Mouse (Mus musculus) limb, embryonic 12.5 days (tissue): ENCODE measurements around the gene Hoga1. TPM values are rescaled to one million over a fixed set of nuclear protein-coding genes. Genes with fewer than 3 reads are reported as not detected.

ENCODE experiments used
- ATAC-seq: fragments of 200-750 bp; cut with Nextera tagmentation; 2 replicates; pipeline ENCODE4 v1.8.0; 2017; ENCODE audit warnings: low read depth, moderate TSS enrichment; ENCODE audit not compliant: insufficient number of reproducible peaks, insufficient read depth, low FRiP score, low TSS enrichment
- H3K27ac ChIP-seq: fragments of 300-500 bp; sonication (generic); 2 replicates; pipeline ENCODE4 v1.5.1; 2016; ENCODE audit warnings: mild to moderate bottlenecking, moderate library complexity
- H3K27me3 ChIP-seq: fragments of 300-500 bp; sonication (generic); 2 replicates; pipeline ENCODE4 v1.6.1; 2016; ENCODE audit warnings: mild to moderate bottlenecking, moderate library complexity
- H3K36me3 ChIP-seq: fragments of 300-500 bp; sonication (generic); 2 replicates; pipeline ENCODE4 v1.6.1; 2016; ENCODE audit warnings: mild to moderate bottlenecking, moderate library complexity
- H3K4me1 ChIP-seq: fragments of 300-500 bp; sonication (generic); replicated peaks from 2 replicates; pipeline ENCODE4 v1.6.1; 2016
- H3K4me2 ChIP-seq: fragments of 300-500 bp; sonication (generic); 2 replicates; pipeline ENCODE4 v1.6.1; 2016; ENCODE audit warnings: mild to moderate bottlenecking, moderate library complexity
- H3K4me3 ChIP-seq: fragments of 300-500 bp; sonication (generic); replicated peaks from 2 replicates; pipeline ENCODE4 v1.5.1; 2016; ENCODE audit warnings: mild to moderate bottlenecking
- H3K9ac ChIP-seq: fragments of 300-500 bp; sonication (generic); replicated peaks from 2 replicates; pipeline ENCODE4 v1.6.1; 2016; ENCODE audit warnings: mild to moderate bottlenecking, moderate library complexity
- H3K9me3 ChIP-seq: fragments of 300-500 bp; sonication (generic); 2 replicates; pipeline ENCODE4 v1.6.1; 2016; ENCODE audit warnings: mild to moderate bottlenecking, moderate library complexity
- WGBS: fragments of 180-500 bp; shearing (Covaris S2); methylation state at CpG from one replicate; pipeline ENCODE4 v1.1.7; 2016; 5-methylcytosine and 5-hydroxymethylcytosine counted together
- polyA plus RNA-seq: library from polyadenylated mRNA; unstranded; fragments of >200 nt; fragmentation: Nextera tagmentation; extraction: Ambion mirVana; gene quantifications from 2 replicates; pipeline ENCODE4 v1.2.1, GENCODE M21; 2016

Gene Hoga1
- 1.5 and 1.9 TPM in 2 replicates for polyA plus RNA-seq

DNA sequence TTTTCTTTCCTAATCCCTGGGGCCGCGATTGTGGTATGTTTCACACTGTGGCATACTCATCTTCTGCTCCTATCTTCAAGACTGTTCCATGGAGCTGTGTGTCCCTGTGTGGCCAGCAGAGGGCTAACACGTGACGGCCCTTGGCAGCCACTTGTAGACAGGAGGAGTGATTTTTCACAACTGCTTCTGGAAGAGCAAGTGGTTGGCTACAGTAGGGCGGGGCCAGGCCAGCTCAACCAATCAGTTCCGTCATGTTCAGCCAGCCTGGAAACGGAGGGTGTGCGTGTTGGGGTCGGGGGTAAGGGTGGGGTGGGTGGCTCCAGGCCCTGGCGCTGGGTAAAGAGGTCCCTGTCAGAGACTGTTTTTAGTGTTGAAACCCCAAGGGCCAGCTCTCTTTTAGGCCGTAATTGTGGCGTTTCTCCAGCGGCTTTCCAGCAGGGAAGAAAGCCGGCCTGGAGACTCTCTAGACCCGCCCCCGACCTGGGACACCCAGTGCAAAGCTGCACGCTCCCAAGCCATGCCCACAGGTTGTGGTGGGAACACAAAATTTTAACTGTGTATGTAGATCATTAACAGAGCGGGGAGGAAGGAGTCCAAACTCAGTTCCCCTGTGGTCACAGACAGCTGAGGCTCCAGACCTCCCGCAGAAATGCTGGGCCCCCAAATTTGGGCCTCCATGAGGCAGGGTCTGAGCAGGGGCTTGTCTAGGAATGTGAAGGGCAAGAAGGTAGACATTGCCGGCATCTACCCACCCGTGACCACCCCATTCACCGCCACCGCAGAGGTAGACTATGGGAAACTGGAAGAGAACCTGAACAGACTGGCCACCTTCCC lies at the start of gene Hoga1:
Gene Hoga1 (plus strand): TSS at position 342 of the 834 bp plus-strand sequence.
- H3K4me3 ChIP-seq: peak within 1 kb of the TSS; percentile 35
- WGBS: 25% methylated on average over 23 of the region's 23 CpGs
- H3K9ac ChIP-seq: no peak within 1 kb of the TSS; the same call in 1 of the 2 replicates
- H3K4me1 ChIP-seq: peaks cover 9% of the 10 kb centered on the region
- H3K4me2 ChIP-seq: peak within 1 kb of the TSS; percentile 61
- no peak within 1 kb of the TSS for H3K27ac ChIP-seq
- peak; percentile 82 for ATAC-seq
- peaks cover 7% of the 10 kb centered on the region; the same call in 1 of the 2 replicates for H3K27me3 ChIP-seq
- no peaks in the 10 kb centered on the region for H3K36me3 ChIP-seq
- H3K9me3 ChIP-seq: no peaks in the 10 kb centered on the region

DNA sequence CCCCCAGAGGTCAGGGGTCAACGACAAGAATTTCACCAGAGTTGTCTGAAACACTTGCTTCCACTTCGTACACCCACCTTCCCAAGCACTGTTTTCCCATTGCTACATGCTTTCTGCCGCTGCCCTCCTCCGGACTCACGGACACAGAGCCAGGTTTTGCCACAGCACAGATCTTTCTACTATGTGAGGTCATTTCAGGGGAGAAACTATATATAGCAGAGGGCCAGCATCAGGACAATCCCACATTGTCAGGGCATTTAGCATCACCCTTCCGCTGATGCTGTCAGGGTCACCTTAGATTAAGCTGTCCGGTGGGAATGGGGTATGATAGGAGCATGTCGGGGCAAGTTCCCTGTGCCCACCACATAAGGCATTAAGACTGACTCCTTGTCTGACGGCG lies 48.3 kb upstream of the Hoga1 start:
- H3K4me2 ChIP-seq: no peak overlapping the region
- peaks cover 65% of the 10 kb centered on the region for H3K4me1 ChIP-seq
- 0 out of 2 replicates have a peak overlapping the region, but pooled peaks have one; percentile 45 for H3K27ac ChIP-seq
- H3K36me3 ChIP-seq: no peaks in the 10 kb centered on the region
- no peaks in the 10 kb centered on the region for H3K9me3 ChIP-seq
- no peak overlapping the region for H3K9ac ChIP-seq
- no peak overlapping the region for H3K4me3 ChIP-seq
- ATAC-seq: no peak
- H3K27me3 ChIP-seq: no peaks in the 10 kb centered on the region
- WGBS: 64% methylated on average over 10 of the region's 10 CpGs

DNA sequence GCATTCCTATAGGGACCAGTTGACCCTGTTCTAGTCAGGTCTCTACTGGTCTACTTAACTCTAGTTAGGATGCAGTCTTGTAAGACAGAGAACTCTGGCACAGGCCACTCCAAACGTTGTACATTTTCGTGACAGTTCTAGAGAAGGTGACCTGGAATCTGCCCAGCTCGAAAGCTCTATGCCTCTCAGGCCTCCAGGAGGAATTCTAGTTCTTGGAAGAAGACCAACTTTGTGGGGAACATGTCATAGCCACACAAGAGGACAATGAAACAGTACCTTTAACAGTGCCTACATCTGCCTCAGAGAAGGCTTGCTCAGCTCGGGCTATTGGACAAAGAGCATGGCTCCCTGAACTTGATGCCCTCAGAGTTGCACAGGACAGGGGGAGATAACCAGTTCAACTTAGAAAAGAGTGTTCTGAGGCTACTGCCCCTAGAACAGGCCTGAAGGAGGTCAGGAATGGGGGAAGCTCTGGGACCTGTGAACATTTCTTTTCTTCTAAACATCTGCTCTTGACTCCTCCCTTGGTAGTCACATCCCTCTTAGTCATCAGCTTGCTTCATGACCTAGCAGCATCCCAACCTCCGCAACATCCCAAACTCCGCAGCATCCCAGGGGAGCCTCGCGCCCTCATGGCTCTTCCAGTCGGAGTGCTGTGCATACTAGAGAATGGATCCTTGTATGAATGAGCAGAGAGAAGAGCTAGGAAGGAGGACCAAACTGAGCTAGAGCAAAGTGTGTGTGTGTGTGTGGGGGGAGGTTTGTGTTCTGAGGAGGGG lies 46.5 kb upstream of the Hoga1 start:
- Histone ChIP-seq H3K4me1 (peaks cover 55% of the 10 kb centered on the region), H3K9me3 (no peaks in the 10 kb centered on the region), H3K27ac (peak overlapping the region; percentile 81; the same call in 1 of the 2 replicates), H3K27me3 (no peaks in the 10 kb centered on the region), H3K9ac (no peak overlapping the region), H3K36me3 (no peaks in the 10 kb centered on the region), H3K4me2 (no peak overlapping the region), H3K4me3 (no peak overlapping the region)
- ATAC-seq: no peak
- WGBS: 90% methylated on average over 9 of the region's 9 CpGs

GRCm38 (mm10) chr19:41999688-42000283 lies 45.6 kb upstream of the Hoga1 start:
- Histone ChIP-seq H3K4me1 (peaks cover 53% of the 10 kb centered on the region), H3K27me3 (no peaks in the 10 kb centered on the region), H3K9ac (no peak overlapping the region), H3K4me2 (no peak overlapping the region), H3K4me3 (no peak overlapping the region), H3K36me3 (no peaks in the 10 kb centered on the region), H3K27ac (peak overlapping the region; percentile 81), H3K9me3 (no peaks in the 10 kb centered on the region)
- no peak for ATAC-seq
- WGBS: 76% methylated on average over 4 of the region's 4 CpGs

DNA sequence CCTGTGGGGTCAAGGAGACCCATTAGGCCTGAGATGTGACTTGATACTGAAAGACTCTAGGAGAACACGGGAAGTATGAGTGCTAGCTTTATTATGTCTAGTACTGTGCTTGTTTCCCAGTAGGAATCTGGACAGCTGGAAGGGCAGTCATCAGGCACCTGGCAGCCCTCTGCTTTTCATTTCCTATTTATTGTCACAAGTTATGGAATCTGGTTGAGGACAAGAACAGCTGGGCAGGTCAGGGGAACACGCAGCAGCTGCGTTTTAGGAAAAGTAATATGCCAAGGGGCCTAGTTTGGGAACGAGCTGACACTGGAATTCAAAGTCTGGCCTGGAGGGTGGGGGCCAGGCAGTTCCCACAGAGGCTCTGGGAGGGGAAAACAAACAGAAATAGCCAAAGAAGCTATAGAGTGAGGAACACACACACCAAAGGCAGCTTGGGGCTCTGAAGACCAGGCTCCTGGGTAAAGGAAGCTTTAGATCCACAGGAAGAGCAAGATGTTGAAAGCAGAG lies 44.9 kb upstream of the Hoga1 start:
- Histone ChIP-seq H3K4me1 (peaks cover 50% of the 10 kb centered on the region), H3K27ac (peak overlapping the region; percentile 81), H3K4me2 (peak overlapping the region; percentile 4; the same call in 1 of the 2 replicates), H3K9me3 (no peaks in the 10 kb centered on the region), H3K27me3 (no peaks in the 10 kb centered on the region), H3K9ac (no peak overlapping the region), H3K36me3 (no peaks in the 10 kb centered on the region), H3K4me3 (no peak overlapping the region)
- peak; percentile 80 for ATAC-seq
- 15% methylated on average over 4 of the region's 4 CpGs for WGBS

DNA sequence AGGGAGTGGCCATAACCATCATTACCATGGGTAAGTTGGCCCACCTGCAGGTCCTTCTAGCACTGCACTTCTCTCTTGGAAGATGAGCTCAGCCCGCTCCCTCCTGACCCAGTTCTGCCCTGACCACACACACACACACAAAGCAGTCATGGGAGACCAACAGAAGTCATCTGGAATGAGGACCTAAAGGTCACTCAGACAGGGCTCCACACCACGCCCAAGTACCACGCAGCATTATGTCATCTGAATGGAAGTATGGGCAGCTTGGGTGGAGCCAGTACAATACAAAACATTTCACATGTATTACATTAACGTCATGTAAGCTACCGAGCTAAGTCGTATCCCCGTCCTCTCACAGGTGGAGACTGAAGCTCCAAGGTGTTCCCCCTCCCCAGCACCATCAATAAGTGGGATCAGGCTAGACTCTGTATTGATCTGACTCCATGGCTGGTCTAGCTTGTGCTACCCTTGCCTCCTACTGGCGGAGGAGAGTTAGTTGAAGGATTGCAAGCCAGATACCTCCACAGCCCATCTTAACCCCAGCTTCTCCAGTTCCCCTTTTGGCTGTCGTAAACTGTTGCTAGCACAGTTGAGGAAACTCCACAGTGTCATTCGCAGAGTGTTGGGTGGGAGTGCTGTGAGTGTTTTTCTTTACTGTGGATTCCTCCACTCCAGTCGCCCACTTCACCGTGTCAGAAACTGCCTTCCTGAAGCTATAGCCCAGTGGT lies 44.0 kb upstream of the Hoga1 start:
- Histone ChIP-seq H3K27me3 (no peaks in the 10 kb centered on the region), H3K9me3 (no peaks in the 10 kb centered on the region), H3K4me3 (no peak overlapping the region), H3K27ac (peak overlapping the region; percentile 81), H3K4me1 (peaks cover 51% of the 10 kb centered on the region), H3K9ac (no peak overlapping the region), H3K4me2 (0 out of 2 replicates have a peak overlapping the region, but pooled peaks have one; percentile 4), H3K36me3 (no peaks in the 10 kb centered on the region)
- 92% methylated on average over 12 of the region's 12 CpGs for WGBS
- ATAC-seq: no peak

DNA sequence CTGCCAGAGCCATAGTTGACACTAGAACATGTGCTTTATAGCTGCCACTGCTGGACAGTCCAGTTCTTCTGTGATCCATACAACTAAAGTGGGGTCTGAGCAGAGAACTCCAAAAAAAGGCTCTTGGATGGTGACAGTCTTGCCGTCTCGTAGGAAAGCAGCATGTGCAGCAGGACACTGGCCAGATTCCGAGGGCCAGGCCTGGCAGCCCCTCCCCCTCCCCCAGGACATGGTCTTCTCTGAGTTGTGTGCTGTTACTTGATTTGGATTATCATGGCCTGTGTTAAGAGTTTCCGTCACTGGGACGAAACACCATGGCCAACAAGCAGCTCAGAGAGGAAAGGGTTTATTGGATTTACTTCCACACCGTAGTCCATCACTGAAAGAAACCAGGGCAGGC lies 41.2 kb upstream of the Hoga1 start:
- no peak overlapping the region for H3K27ac ChIP-seq
- H3K9me3 ChIP-seq: no peaks in the 10 kb centered on the region
- H3K9ac ChIP-seq: no peak overlapping the region
- no peaks in the 10 kb centered on the region for H3K36me3 ChIP-seq
- WGBS: 71% methylated on average over 6 of the region's 6 CpGs
- no peaks in the 10 kb centered on the region for H3K27me3 ChIP-seq
- ATAC-seq: no peak
- peaks cover 52% of the 10 kb centered on the region for H3K4me1 ChIP-seq
- H3K4me3 ChIP-seq: no peak overlapping the region
- H3K4me2 ChIP-seq: no peak overlapping the region

- no peak overlapping the region for H3K27ac ChIP-seq
- ATAC-seq: no peak
- 80% methylated on average over 3 of the region's 3 CpGs for WGBS
- H3K4me3 ChIP-seq: no peak overlapping the region
- no peaks in the 10 kb centered on the region for H3K36me3 ChIP-seq
- no peaks in the 10 kb centered on the region for H3K27me3 ChIP-seq
- H3K9me3 ChIP-seq: no peaks in the 10 kb centered on the region
- no peak overlapping the region for H3K9ac ChIP-seq
- peaks cover 43% of the 10 kb centered on the region for H3K4me1 ChIP-seq
- no peak overlapping the region for H3K4me2 ChIP-seq
Observed at GRCm38 (mm10) chr19:42005616-42006015, 39.8 kb upstream of the Hoga1 start.

GRCm38 (mm10) chr19:42006568-42006967 lies 38.8 kb upstream of the Hoga1 start:
- Histone ChIP-seq H3K4me3 (no peak overlapping the region), H3K4me2 (no peak overlapping the region), H3K27ac (0 out of 2 replicates have a peak overlapping the region, but pooled peaks have one; percentile 17), H3K36me3 (no peaks in the 10 kb centered on the region), H3K4me1 (peaks cover 36% of the 10 kb centered on the region), H3K9me3 (no peaks in the 10 kb centered on the region), H3K27me3 (no peaks in the 10 kb centered on the region), H3K9ac (no peak overlapping the region)
- 42% methylated on average over 8 of the region's 8 CpGs for WGBS
- ATAC-seq: no peak

- Histone ChIP-seq H3K4me1 (peaks cover 36% of the 10 kb centered on the region), H3K9ac (0 out of 2 replicates have a peak overlapping the region, but pooled peaks have one; percentile 2), H3K9me3 (no peaks in the 10 kb centered on the region), H3K27me3 (no peaks in the 10 kb centered on the region), H3K36me3 (no peaks in the 10 kb centered on the region; the same call in 1 of the 2 replicates), H3K27ac (peak overlapping the region; percentile 53; the same call in 1 of the 2 replicates), H3K4me3 (no peak overlapping the region), H3K4me2 (no peak overlapping the region)
- 49% methylated on average over 3 of the region's 3 CpGs for WGBS
- no peak for ATAC-seq
Observed at GRCm38 (mm10) chr19:42008586-42008985, 36.8 kb upstream of the Hoga1 start.
